Mouse (Mus musculus) CH12.LX (cell line): ENCODE data around the gene Vbp1. TPM values are rescaled to one million over a fixed set of nuclear protein-coding genes. Genes with fewer than 3 reads are reported as not detected.
A peak's percentile ranks its signal among the peaks of the same experiment; 100 is the strongest.
"Not testable (repeated sequence)": the region's sequence is repeated elsewhere in the genome, so short reads cannot be mapped to it uniquely, and the experiment has no call there.

Experiments used
- DNase-seq: peaks from one replicate; pipeline ENCODE4 v3.0.0-alpha.2; 2013; ENCODE audit errors: extremely low read depth
- H3K27ac ChIP-seq: 2 replicates; pipeline ENCODE4 v1.5.1; 2012; ENCODE audit warnings: low read depth, mild to moderate bottlenecking, control low read depth, moderate library complexity; ENCODE audit not compliant: insufficient read depth
- H3K27me3 ChIP-seq: replicated peaks from 2 replicates; pipeline ENCODE3; 2012; ENCODE audit warnings: inconsistent platforms
- H3K36me3 ChIP-seq, 2 experiments: replicated peaks in 1 of 2; 2 replicates each; pipeline versions ENCODE3 to v1.6.1; 2012; ENCODE audit warnings: inconsistent platforms in 1 of 2, low read length in 1 of 2, mild to moderate bottlenecking in 1 of 2, mixed read lengths in 1 of 2, moderate library complexity in 1 of 2; ENCODE audit not compliant: control insufficient read depth in 1 of 2, insufficient read depth in 1 of 2
- H3K4me1 ChIP-seq, 2 experiments: 2 replicates each; pipeline ENCODE4 v1.6.1; 2012; ENCODE audit warnings: inconsistent platforms in 1 of 2, moderate library complexity in 1 of 2; ENCODE audit not compliant: insufficient read depth in 2 of 2, control insufficient read depth in 1 of 2
- H3K4me2 ChIP-seq: 2 replicates; pipeline ENCODE4 v1.6.1; 2012; ENCODE audit warnings: low read depth, mild to moderate bottlenecking, control low read depth; ENCODE audit not compliant: poor library complexity, insufficient read depth, severe bottlenecking
- H3K4me3 ChIP-seq, 3 experiments: fragments of 150-350 bp in 1 of 3; sonication (generic) in 1 of 3; replicated peaks in 1 of 3; 2 replicates each; pipeline versions ENCODE3 to v1.5.1; 2011 to 2012; ENCODE audit warnings: low read depth in 2 of 3, low read length in 2 of 3, mild to moderate bottlenecking in 2 of 3, moderate library complexity in 2 of 3, control low read depth in 1 of 3, improper control_type of control experiment in 1 of 3, inconsistent platforms in 1 of 3, mixed read lengths in 1 of 3; ENCODE audit not compliant: poor library complexity in 1 of 3
- H3K79me2 ChIP-seq: replicated peaks from 2 replicates; pipeline ENCODE4 v1.6.1; 2012; ENCODE audit warnings: mild to moderate bottlenecking, moderate library complexity; ENCODE audit not compliant: control insufficient read depth, poor library complexity, insufficient read depth, severe bottlenecking; ENCODE audit errors: extremely low read depth
- H3K9ac ChIP-seq: 2 replicates; pipeline ENCODE4 v1.6.1; 2012; ENCODE audit warnings: low read depth, mild to moderate bottlenecking, control low read depth, moderate library complexity; ENCODE audit not compliant: insufficient read depth
- H3K9me3 ChIP-seq: replicated peaks from 2 replicates; pipeline ENCODE3; 2012; ENCODE audit warnings: low read length, inconsistent platforms, mixed read lengths
- CHD1 ChIP-seq: IDR thresholded peaks from 2 replicates; pipeline ENCODE4 v1.6.1; 2012; ENCODE audit warnings: low read depth, low read length, improper control_type of control experiment, inconsistent platforms
- CHD2 ChIP-seq: IDR thresholded peaks from 2 replicates; pipeline ENCODE4 v1.6.1; 2011; ENCODE audit warnings: low read length, improper control_type of control experiment
- CTCF ChIP-seq, 2 experiments: IDR thresholded peaks in 1 of 2; conservative IDR thresholded peaks in 1 of 2; 2 replicates each; pipeline ENCODE4 v1.5.1; 2011 to 2012; ENCODE audit warnings: low read depth in 2 of 2, low read length in 2 of 2, improper control_type of control experiment in 1 of 2, inconsistent platforms in 1 of 2, mild to moderate bottlenecking in 1 of 2, moderate library complexity in 1 of 2
- E2F4 ChIP-seq: IDR thresholded peaks from 2 replicates; pipeline ENCODE4 v1.6.1; 2011; ENCODE audit warnings: low read depth, low read length, improper control_type of control experiment; ENCODE audit not compliant: insufficient replicate concordance
- JUN ChIP-seq: IDR thresholded peaks from 2 replicates; pipeline ENCODE4 v1.6.1; 2011; ENCODE audit warnings: low read depth, mild to moderate bottlenecking, low read length, improper control_type of control experiment, moderate library complexity; ENCODE audit not compliant: insufficient read depth
- MAFK ChIP-seq: IDR thresholded peaks from 2 replicates; pipeline ENCODE4 v1.6.1; 2011; ENCODE audit warnings: low read length, improper control_type of control experiment; ENCODE audit not compliant: insufficient replicate concordance
- MAX ChIP-seq: IDR thresholded peaks from 2 replicates; pipeline ENCODE4 v1.6.1; 2011; ENCODE audit warnings: low read length, improper control_type of control experiment
- MYC ChIP-seq: IDR thresholded peaks from 2 replicates; pipeline ENCODE4 v1.6.1; 2011; ENCODE audit warnings: low read depth, mild to moderate bottlenecking, improper control_type of control experiment, low read length
- NRF1 ChIP-seq: IDR thresholded peaks from 2 replicates; pipeline ENCODE4 v1.6.1; 2014; ENCODE audit warnings: low read depth, mild to moderate bottlenecking, inconsistent platforms, low read length, improper control_type of control experiment, moderate library complexity
- POLR2A ChIP-seq: IDR thresholded peaks from 2 replicates; pipeline ENCODE4 v1.6.1; 2011; ENCODE audit warnings: low read depth, mild to moderate bottlenecking, improper control_type of control experiment, low read length
- RAD21 ChIP-seq: IDR thresholded peaks from 2 replicates; pipeline ENCODE4 v1.6.1; 2011; ENCODE audit warnings: low read depth, mild to moderate bottlenecking, low read length, improper control_type of control experiment, moderate library complexity
- RCOR1 ChIP-seq: conservative IDR thresholded peaks from 2 replicates; pipeline ENCODE4 v1.6.1; 2012; ENCODE audit warnings: low read depth, mild to moderate bottlenecking, inconsistent platforms, low read length, improper control_type of control experiment
- SIN3A ChIP-seq: IDR thresholded peaks from 2 replicates; pipeline ENCODE4 v1.6.1; 2012; ENCODE audit warnings: low read length, improper control_type of control experiment, inconsistent platforms
- SMC3 ChIP-seq: IDR thresholded peaks from 2 replicates; pipeline ENCODE4 v1.6.1; 2011; ENCODE audit warnings: low read depth, low read length, improper control_type of control experiment
- TBP ChIP-seq: conservative IDR thresholded peaks from 2 replicates; pipeline ENCODE4 v1.6.1; 2011; ENCODE audit warnings: low read depth, low read length, improper control_type of control experiment
- USF2 ChIP-seq: conservative IDR thresholded peaks from 2 replicates; pipeline ENCODE4 v1.6.1; 2011; ENCODE audit warnings: low read depth, low read length, improper control_type of control experiment
- ZC3H11A ChIP-seq: IDR thresholded peaks from 2 replicates; pipeline ENCODE4 v1.6.1; 2012; ENCODE audit warnings: low read depth, mild to moderate bottlenecking, inconsistent platforms, low read length, improper control_type of control experiment
- ZMIZ1 ChIP-seq: IDR thresholded peaks from 2 replicates; pipeline ENCODE4 v1.6.1; 2012; ENCODE audit warnings: low read depth, mild to moderate bottlenecking, inconsistent platforms, low read length, improper control_type of control experiment
- dilution Hi-C: fragments of 300-500 bp; cut with MboI; formaldehyde crosslinking; loops from 2 replicates; pipeline ENCODE4 v1.14.3; 2020; ENCODE audit warnings: low sequenced_read_pairs; ENCODE audit not compliant: extremely low pct_unique_long_range_greater_than_20kb, extremely low pct_ligation_motif_present
- in situ Hi-C: fragments of 300-500 bp; cut with MboI; formaldehyde crosslinking; loops from 3 replicates; pipeline ENCODE4 v1.14.3; 2019; ENCODE audit warnings: low sequenced_read_pairs, low pct_ligation_motif_present, low pct_unique_long_range_greater_than_20kb, mixed read lengths
- polyA plus RNA-seq: library from polyadenylated mRNA; unstranded; fragments of >175 nt; gene quantifications from 2 replicates; pipeline ENCODE4 v1.2.1, GENCODE M21; 2012; ENCODE audit warnings: low read depth; ENCODE audit not compliant: insufficient read length
- total RNA-seq, 2 experiments: library from RNA; depleted of rRNA; stranded (reverse); fragments of 300-350 nt in 1 of 2; fragments of >200 nt in 1 of 2; gene quantifications; 2 replicates each; pipeline ENCODE4 v1.2.3; 2012 to 2014

Gene Vbp1
- total and polyA plus RNA-seq, 3 experiments = 61.9 to 244 (median 94.9) TPM

DNA sequence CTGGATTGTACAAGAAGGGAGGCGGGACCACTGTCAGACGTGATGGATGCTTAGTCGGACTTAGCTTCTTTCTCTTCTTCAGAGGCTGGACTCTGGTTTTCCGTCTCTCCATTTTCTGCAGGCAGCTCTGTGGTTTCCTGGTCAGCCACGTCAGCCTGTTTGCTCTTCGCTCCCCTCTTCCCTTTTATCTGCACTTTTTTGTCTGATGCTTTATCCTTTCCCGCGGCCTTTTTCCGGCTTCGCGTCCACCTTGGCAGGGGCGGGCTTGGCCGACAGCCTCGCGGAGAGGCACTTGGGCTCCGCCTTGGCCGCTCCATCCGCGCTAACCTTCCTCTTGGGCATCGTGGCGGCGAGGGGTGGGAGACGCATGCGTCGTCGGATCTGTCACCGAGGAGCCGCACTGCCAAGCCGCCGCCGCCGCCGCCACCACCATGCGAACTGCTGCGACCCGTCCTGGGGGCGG lies 38.9 kb upstream of the Vbp1 start:
- Histone ChIP-seq H3K27ac (peak overlapping the region; percentile 36), H3K4me3 (peak overlapping the region in 1 of 3 experiments; percentile 64)
- H3K9me3 ChIP-seq, H3K36me3 ChIP-seq, in situ Hi-C loops: not testable (repeated sequence)
- peak; percentile 32; the same call in 1 of the 2 replicates for TF ChIP-seq POLR2A
- TF ChIP-seq NRF1 = peak; percentile 74
- TF ChIP-seq MAX = peak; percentile 47; the same call in 1 of the 2 replicates
- TF ChIP-seq, all 38 proteins: peak for 3; not testable (repeated sequence) for 35
- H3K4me1 ChIP-seq, dilution Hi-C loops, H3K27me3 ChIP-seq, H3K79me2 ChIP-seq: not testable (repeated sequence)
- DNase-seq = peak; percentile 0
- peak overlapping the region; percentile 22 for H3K4me2 ChIP-seq
- H3K9ac ChIP-seq = peak overlapping the region; percentile 44; the same call in 1 of the 2 replicates

- in situ Hi-C loops (no loop called here), dilution Hi-C loops (no loop called here)
- H3K4me3 ChIP-seq = no peak overlapping the region
- H3K79me2 ChIP-seq = no peaks in the 10 kb centered on the region
- H3K4me2 ChIP-seq = no peak overlapping the region
- H3K27me3 ChIP-seq = no peaks in the 10 kb centered on the region
- H3K4me1 ChIP-seq = no peaks in the 10 kb centered on the region
- H3K36me3 ChIP-seq = no peaks in the 10 kb centered on the region
- no peak for DNase-seq
- H3K9me3 ChIP-seq = no peaks in the 10 kb centered on the region
- TF ChIP-seq SMC3 = no peak
- no peak for TF ChIP-seq JUN
- TF ChIP-seq CTCF (conservative IDR thresholded peaks at IDR 0.05 in 1 of 2, IDR thresholded peaks at IDR 0.05 in 1 of 2; ENCODE audit: low read depth in 2 of 2, low read length in 2 of 2) = no peak
- TF ChIP-seq USF2 = no peak
- no peak for TF ChIP-seq TBP
- no peak for TF ChIP-seq CHD2
- no peak for TF ChIP-seq RAD21
- no peak for TF ChIP-seq ZMIZ1
- no peak for TF ChIP-seq SIN3A
- TF ChIP-seq CHD1 = no peak
- no peak for TF ChIP-seq MYC
- TF ChIP-seq POLR2A = no peak
- TF ChIP-seq E2F4 = no peak
- no peak for TF ChIP-seq MAFK
- no peak overlapping the region for H3K9ac ChIP-seq
- no peak overlapping the region for H3K27ac ChIP-seq
These were observed 24.2 kb upstream of the Vbp1 start for GRCm38 (mm10) chrX:75489886-75490285.

DNA sequence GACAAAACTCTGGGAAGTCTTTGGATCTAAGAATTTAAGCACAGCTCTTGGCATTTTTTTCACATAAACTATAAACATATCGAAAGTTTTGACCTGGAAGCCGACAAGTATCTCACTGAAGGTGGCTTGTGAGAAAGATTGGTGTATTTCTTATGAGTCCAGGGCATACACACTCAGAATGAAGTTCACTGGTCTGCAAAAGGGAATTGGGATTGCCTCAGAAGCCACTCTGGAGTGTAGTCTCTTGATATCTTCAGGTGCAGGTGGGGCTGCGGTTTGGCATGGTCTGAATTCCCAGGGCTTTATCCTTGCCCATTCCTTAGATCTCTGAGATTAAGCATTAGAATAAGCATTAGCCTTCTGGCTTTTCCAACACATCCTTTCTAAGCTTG lies 316 bp upstream of the Vbp1 start:
- Histone ChIP-seq H3K27ac (no peak overlapping the region), H3K4me3 (no peak overlapping the region), H3K9me3 (no peaks in the 10 kb centered on the region), H3K79me2 (peaks cover 11% of the 10 kb centered on the region), H3K36me3 (peaks cover 3% of the 10 kb centered on the region in 2 experiments), H3K27me3 (no peaks in the 10 kb centered on the region), H3K9ac (no peak overlapping the region), H3K4me1 (no peaks in the 10 kb centered on the region), H3K4me2 (peak overlapping the region; percentile 78)
- dilution Hi-C loops = no loop called here
- in situ Hi-C loops = no loop called here
- DNase-seq = no peak
- no peak for TF ChIP-seq CTCF (conservative IDR thresholded peaks at IDR 0.05 in 1 of 2, IDR thresholded peaks at IDR 0.05 in 1 of 2; ENCODE audit: low read depth in 2 of 2, low read length in 2 of 2)
- TF ChIP-seq ZC3H11A = no peak
- no peak for TF ChIP-seq RCOR1
- TF ChIP-seq TBP = no peak
